In the genomic region with DNA sequence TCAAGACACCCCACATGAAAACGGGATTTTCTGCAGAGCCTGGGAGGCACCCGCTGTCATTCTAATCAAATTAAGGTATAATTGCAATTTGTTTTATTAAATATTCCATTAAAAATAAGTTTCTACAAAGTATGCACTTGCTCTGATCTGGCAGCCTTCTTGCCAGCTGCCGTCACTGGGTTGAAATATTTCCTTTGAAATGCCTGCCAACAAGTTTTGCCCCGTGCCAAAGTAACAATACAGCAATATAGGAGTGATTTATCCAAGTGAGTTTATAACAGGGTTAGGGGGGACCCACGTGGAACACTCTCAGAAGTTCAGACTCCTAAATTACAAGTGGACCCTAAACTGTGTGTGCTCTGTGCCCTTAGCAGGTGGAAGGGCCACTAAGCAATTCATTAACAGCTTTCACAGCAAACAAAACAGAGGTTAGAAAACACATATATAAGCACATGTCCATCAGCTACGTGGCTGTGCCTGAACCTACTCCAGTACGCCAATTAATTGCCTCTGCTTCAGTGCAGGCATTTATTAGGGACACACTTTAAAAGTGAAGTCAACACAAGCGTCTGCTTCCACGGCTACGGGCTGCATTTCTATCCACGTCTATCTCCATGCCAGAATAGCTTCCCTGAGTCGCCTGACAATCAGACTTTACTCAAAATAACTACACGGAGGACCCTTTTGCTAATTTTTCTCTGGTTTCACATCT, we compare ENCODE assay signal across 8 mouse cellular contexts.
DNase-seq lines count a peak whose midpoint lies in the region; ATAC-seq and TF ChIP-seq lines count a peak whose summit lies in the region.

No protein-coding gene starts in this region.

- no peak overlapping the region for H3K4me3 ChIP-seq in kidney, embryonic 14.5 days (ENCODE audit: low read length)
- H3K4me3 ChIP-seq in forebrain, embryonic 13.5 days = no peak overlapping the region
- H3K4me3 ChIP-seq in intestine, postnatal 0 days (ENCODE audit: low read depth, low read length) = no peak overlapping the region

- no peaks in the 10 kb centered on the region for H3K4me1 ChIP-seq in kidney, embryonic 14.5 days (ENCODE audit: control insufficient read depth, insufficient read depth, low read length)
- peaks cover 14% of the 10 kb centered on the region for H3K4me1 ChIP-seq in forebrain, embryonic 13.5 days
- no peaks in the 10 kb centered on the region for H3K4me1 ChIP-seq in intestine, postnatal 0 days (replicated peaks; ENCODE audit: control insufficient read depth, insufficient read depth, low read length)

- H3K4me2 ChIP-seq in kidney, embryonic 14.5 days (replicated peaks; ENCODE audit: low read depth, low read length) = no peak overlapping the region
- H3K4me2 ChIP-seq in forebrain, embryonic 13.5 days = peak overlapping the region; percentile 52
- no peak overlapping the region for H3K4me2 ChIP-seq in intestine, postnatal 0 days (replicated peaks; ENCODE audit: low read depth)

- no peaks in the 10 kb centered on the region for H3K36me3 ChIP-seq in kidney, embryonic 14.5 days (ENCODE audit: control insufficient read depth, insufficient read depth, low read length)
- no peaks in the 10 kb centered on the region for H3K36me3 ChIP-seq in forebrain, embryonic 13.5 days (ENCODE audit: poor library complexity, severe bottlenecking)
- H3K36me3 ChIP-seq in intestine, postnatal 0 days (ENCODE audit: control insufficient read depth, insufficient read depth) = no peaks in the 10 kb centered on the region

- H3K9ac ChIP-seq in kidney, embryonic 14.5 days (ENCODE audit: low read depth, low read length) = no peak overlapping the region
- no peak overlapping the region for H3K9ac ChIP-seq in forebrain, embryonic 13.5 days
- H3K9ac ChIP-seq in intestine, postnatal 0 days (ENCODE audit: low read depth, low read length) = no peak overlapping the region

- DNase-seq in kidney, adult 18-20 months = peak; percentile 6
- DNase-seq in kidney, postnatal 36 days = peak; percentile 13 to 22
- peak; percentile 45 for DNase-seq in retina, embryonic 14.5 days (ENCODE audit: low spot score)
- no peak for DNase-seq in left cerebral cortex, postnatal 36 days (ENCODE audit: low spot score in 2 of 2)
- DNase-seq in lung, postnatal 14 days = no peak

- no peaks in the 10 kb centered on the region for H3K9me3 ChIP-seq in kidney, embryonic 14.5 days (ENCODE audit: control insufficient read depth, low read length)
- no peaks in the 10 kb centered on the region for H3K9me3 ChIP-seq in forebrain, embryonic 13.5 days (replicated peaks)
- H3K9me3 ChIP-seq in intestine, postnatal 0 days (ENCODE audit: control insufficient read depth) = no peaks in the 10 kb centered on the region

- intact Hi-C loops in left cerebral cortex, postnatal 36 days (cut with DNase I) = no loop called here

- no peak for TF ChIP-seq CTCF in intestine, postnatal 0 days (IDR thresholded peaks at IDR 0.05; ENCODE audit: low read depth)

- H3K27ac ChIP-seq in kidney, embryonic 14.5 days (ENCODE audit: low read depth, low read length) = no peak overlapping the region
- no peak overlapping the region for H3K27ac ChIP-seq in forebrain, embryonic 13.5 days
- H3K27ac ChIP-seq in intestine, postnatal 0 days (ENCODE audit: low read depth, low read length) = no peak overlapping the region

- WGBS in kidney, embryonic 14.5 days = 37% methylated on average over 13 of the region's 13 CpGs
- WGBS in forebrain, embryonic 13.5 days = 14% methylated on average over 13 of the region's 13 CpGs
- WGBS in intestine, postnatal 0 days = 39% methylated on average over 13 of the region's 13 CpGs

- no peak for ATAC-seq in kidney, embryonic 14.5 days (ENCODE audit: low FRiP score, low TSS enrichment)
- ATAC-seq in forebrain, embryonic 13.5 days = peak; percentile 53; the same call in 1 of the 2 replicates
- ATAC-seq in intestine, postnatal 0 days = no peak

- no peaks in the 10 kb centered on the region for H3K27me3 ChIP-seq in kidney, embryonic 14.5 days (ENCODE audit: control insufficient read depth, insufficient read depth, low read length)
- H3K27me3 ChIP-seq in forebrain, embryonic 13.5 days = 0 out of 2 replicates have a peak, but pooled peaks cover 7% of the 10 kb centered on the region
- H3K27me3 ChIP-seq in intestine, postnatal 0 days (replicated peaks; ENCODE audit: control insufficient read depth, insufficient read depth, low read length) = no peaks in the 10 kb centered on the region

Comparison
In these comparisons a context has a peak if more than half of its experiments do, and no peak if none do; other contexts are left out.
1. DNase-seq: peak in kidney, adult 18-20 months (single experiment), kidney, postnatal 36 days (2 of 2) and retina, embryonic 14.5 days (single experiment); none in left cerebral cortex, postnatal 36 days (0 of 2) and lung, postnatal 14 days (single experiment).